Mouse (Mus musculus): ENCODE measurements around the gene Gltp.

DNA sequence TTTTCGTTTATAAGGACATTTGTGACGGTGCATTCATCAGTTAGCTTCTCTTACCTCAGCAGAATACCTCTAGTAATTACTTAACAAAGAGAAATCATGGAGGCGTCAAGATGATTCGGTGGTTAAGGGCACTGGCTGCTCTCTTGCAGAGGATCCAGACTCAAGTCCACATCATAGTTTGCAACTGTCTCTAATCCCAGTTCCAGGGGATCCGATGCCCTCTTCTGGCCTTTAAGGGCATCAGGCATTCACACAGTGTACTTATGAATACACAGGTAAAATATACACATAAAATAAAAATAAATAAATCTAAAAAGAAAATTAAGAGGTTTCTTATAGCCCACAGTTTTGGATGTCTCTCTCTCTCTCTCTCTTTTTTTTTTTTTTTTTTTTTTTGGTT lies 5.0 kb upstream of the Gltp start:
- TF ChIP-seq CTCF (IDR thresholded peaks at IDR 0.05; ENCODE audit: low read depth, low read length) (peak; percentile 2), POLR2A (IDR thresholded peaks at IDR 0.05; ENCODE audit: insufficient read depth, low read length) (no peak)
